Mouse (Mus musculus) lung, postnatal 25 days (tissue): ENCODE data around the gene Anxa11.
A peak's percentile ranks its signal among the peaks of the same experiment; 100 is the strongest.
"Not testable (repeated sequence)": the region's sequence is repeated elsewhere in the genome, so short reads cannot be mapped to it uniquely, and the experiment has no call there.

Experiments
- DNase-seq: peaks from one replicate; pipeline ENCODE4 v3.0.0; 2022; ENCODE audit warnings: low spot score

The Anxa11 gene

DNA sequence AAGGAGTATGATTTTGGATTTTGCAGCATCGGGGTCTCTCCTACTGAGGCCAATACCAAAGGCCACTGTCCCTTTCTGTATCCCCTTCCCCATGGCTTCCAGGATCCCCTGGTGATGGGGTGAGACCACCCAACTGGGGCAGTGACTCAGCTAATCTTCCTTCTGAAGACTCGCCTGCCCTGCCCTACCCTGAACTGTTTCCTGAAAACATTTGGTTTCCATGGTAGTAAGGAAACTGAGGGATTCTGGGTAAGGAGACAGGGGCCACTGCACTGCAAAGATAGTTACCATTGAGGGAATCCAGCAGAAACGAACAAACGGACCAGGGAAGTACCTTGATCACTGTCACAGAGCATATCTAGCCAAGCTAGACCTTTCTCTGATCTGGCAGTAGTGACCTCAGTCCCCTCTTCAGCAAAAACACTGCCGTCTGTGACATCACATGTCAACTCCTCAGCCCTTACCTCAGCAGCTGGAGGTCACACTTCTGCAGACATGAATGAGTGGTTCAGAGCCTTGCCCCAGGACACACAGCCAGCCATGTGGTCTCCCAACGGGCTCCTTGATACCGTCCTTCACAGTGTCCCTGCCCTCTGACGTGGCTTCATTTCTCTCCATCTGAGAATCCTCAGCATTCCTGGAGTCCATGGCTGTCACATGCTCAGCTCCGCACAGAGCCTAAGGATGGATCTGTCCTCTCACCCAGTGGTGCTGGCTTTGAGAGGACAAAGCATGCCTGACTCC is 27.4 kb downstream of the Anxa11 start:
- no peak for DNase-seq

DNA sequence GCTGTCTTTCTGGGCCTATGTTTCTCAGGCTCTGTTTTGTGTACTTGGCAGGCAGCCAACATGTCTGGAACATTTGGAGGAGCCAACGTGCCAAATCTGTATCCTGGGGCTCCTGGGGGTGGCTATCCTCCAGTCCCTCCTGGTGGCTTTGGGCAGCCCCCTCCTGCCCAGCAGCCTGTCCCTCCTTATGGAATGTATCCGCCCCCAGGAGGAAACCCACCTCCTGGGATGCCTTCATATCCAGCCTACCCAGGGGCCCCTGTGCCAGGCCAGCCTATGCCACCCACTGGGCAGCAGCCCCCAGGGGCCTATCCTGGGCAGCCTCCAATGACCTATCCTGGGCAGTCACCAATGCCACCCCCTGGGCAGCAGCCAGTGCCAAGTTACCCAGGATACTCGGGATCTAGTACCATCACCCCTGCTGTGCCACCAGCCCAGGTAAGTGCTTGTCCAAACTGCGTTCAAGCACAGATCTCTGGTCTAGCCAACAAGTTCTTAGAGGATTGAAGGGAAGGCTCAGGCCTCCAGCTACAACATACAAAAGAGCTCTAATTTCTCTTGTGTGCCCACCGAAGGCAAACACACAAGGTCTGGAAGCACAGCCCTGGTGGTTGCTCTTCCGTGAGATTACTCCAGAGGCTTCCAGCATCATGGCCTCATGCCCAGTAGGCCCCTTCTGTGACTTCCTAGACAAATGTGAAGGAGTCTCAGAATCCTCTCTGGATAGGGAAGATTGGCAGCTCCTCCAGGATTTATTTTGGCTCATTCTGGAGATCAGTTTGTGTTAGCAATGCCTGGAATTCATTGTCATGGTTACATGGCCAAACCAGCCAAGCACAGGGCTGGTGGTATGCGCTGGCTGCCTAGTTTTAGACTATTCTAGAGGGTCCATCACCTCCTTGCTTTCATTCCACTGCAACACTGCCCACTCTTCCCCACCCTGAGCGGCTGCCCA is 30.8 kb downstream of the Anxa11 start:
- DNase-seq = peak; percentile 64

GRCm38 (mm10) chr14:25876640-25877039 is 34.7 kb downstream of the Anxa11 start:
- DNase-seq = not testable (repeated sequence)

GRCm38 (mm10) chr14:25881769-25882168 is 39.8 kb downstream of the Anxa11 start:
- DNase-seq = not testable (repeated sequence)

DNA sequence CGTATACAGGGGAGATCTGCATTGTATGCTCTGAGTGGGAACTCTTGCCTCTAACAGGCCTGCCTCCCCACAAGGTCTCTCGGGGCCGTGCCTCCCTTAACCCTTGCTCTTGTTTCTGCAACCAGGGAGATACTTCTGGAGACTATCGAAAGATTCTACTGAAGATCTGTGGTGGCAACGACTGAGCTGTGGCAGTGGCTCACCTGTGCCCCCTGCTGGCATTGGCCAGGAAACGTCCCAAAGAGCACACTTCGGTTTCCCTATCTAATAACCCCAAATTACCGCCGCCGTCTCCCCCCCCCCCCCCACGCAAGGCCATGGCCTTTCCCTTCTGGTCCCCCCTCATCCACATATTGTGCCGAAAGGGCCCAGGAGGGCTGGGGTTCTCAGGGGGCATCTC is 43.9 kb downstream of the Anxa11 start:
- not testable (repeated sequence) for DNase-seq

GRCm38 (mm10) chr14:25894566-25894965 is 52.6 kb downstream of the Anxa11 start:
- not testable (repeated sequence) for DNase-seq

DNA sequence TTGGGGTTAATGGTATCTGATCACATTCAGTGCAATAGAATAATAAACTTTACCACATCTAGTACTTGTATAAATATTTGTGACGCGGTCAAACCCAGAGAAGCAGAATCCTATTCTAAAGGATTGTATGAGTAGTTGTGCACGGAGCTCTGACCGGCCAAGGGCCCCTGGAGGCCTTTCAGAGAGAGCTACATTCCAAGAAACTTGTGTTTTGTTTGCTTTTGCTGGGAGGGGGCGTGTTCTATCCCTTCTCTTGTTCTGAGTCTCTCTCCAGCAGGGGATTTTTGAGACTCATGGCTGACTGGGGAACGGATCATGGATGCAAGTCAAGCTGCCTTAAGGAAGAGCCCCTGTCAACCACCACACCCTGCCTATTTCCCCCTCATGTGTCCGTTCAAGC is 53.7 kb downstream of the Anxa11 start:
- not testable (repeated sequence) for DNase-seq

DNA sequence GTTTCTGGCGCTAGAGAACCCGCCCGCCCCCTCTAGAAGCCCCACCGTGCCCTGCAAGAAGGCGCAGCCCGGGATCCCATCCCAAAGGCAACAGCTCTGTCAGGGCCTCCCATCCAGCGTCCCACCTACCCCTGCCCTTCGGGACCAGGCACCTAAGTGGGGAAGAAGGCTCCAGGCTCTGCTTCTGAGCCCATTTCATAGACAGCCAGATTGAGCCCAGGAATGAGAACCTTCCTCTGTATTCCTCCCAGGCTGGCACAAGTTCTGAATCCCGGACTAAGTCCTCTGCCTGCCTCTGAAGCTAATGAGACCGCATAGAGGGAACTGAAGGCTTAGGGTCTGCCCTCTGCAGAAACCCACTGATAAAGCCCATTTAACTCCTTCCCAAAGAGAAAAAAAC is 61.0 kb downstream of the Anxa11 start, which contains the start of gene Plac9a:
TSS of gene Plac9a (minus strand) at position 101 of the 400 bp plus-strand sequence.
- not testable (repeated sequence) for DNase-seq

DNA sequence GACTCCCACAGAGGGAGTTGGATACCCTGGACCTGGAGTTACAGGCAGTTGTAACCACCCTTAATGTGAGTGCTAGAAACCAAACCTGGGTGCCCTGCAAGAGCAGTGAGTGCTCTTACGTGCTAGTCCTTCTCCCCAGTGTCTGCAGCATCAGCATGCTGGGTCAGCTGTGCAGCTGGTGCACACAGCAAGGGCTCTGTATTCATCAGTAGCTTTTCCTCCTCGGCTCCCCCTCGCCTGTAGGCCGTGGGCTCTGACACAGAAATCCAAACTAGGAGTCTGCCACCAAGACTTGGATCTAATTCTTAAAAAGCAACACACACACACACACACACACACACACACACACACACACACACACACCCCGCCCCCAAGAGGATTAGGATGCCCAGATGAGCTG is 63.3 kb downstream of the Anxa11 start:
- DNase-seq = not testable (repeated sequence)

- DNase-seq = not testable (repeated sequence)
Measured at GRCm38 (mm10) chr14:25907272-25907671, 65.3 kb downstream of the Anxa11 start.

DNA sequence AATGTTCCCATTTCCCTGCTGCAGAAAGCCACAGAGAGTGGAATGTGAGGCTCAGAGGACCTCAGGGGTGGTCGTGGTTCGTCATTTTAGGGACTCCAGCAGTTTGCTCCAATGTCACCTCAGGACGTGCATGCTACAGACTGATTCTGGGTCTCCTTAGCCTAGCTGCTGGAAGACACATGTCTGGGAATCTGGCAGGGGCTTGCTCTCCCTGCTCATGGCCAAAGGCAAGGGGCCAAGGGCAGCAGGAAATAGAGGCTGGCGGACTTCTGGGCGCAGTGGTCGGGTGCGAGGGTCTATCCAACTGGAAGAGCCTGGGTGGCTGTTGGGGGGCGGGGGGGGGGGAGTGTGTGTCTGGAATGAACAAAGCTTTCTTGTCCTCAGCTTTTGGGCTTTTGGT is 67.0 kb downstream of the Anxa11 start:
- not testable (repeated sequence) for DNase-seq

DNA sequence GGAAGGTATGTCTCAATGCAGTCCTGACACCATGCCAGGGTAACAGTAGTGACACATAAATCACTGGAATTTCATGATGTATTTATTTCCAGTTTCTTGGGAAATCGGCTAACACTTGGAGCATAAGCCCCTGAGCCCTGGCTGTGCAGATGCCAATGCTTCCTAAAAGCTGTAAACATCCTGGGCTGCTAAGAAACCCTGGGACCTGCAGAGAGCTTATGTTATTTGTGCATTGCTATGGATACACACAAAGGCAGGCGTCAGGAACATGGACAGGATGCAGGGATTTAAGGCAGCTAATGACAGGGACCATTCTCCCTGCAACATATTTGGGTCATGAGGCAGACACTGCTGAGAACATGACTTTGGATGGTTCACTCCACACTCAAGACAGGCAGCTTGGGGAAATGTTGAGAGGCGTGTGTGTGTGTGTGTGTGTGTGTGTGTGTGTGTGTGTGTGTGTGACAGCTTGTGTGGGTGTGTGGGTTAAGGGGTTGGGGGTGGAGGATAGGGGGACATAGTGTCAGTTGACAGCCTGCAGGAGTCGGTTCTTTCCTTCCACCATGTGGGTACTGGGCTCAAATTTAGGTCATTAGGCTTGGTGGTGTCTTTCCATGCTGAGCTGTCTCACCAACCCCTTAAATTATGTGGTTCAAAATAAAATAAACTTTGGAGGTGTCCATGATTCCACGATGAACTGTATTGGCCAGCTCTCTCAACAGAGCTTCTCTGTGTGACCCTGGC is 76.6 kb downstream of the Anxa11 start:
- DNase-seq = not testable (repeated sequence)

DNA sequence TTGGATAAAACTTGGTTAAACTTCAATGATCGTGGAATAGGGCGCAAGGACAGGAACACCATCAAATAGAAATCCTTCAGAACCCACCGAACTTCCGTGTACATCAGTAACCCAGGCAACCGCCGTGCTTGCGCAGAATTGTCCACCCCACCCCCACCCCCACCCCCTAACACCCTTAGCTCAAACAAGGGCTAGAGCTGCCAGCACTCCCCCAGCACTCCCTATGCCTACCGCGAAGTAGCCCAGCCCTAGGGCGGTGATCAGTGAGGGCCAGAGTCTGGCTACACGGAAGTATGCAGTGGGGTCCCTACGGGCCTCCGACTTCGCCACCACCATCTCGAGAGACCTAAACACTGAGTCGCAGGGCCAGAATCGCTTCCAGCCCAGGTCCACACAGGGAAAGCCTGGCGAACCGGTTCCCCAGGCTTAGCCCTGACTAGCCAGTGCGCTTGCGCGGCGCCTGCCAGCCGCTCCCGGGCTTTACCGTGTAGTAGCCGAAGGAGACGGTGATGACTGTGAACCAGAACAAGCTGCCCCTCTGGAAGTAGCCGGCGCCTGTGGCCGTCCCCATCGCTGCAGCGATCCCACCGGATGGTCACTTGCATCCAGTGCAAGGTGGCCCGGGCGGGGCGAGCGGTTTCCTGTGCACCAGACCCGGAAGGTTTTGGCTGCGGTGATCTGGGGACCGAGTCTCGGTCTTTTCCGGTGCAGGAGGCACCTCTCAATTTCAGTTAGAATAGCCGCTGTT is 85.0 kb downstream of the Anxa11 start:
- not testable (repeated sequence) for DNase-seq

- DNase-seq = not testable (repeated sequence)
Measured at GRCm38 (mm10) chr14:25927562-25927881, 85.6 kb downstream of the Anxa11 start, which contains the start of gene Tmem254a. Gene Tmem254a (minus strand): TSS chr14:25927672.
